Mouse (Mus musculus) lung, postnatal 0 days (tissue): ENCODE results near the gene Ndufaf7.

ENCODE experiments used
- CTCF ChIP-seq: IDR thresholded peaks from 2 replicates; pipeline ENCODE4 v1.5.1; 2016; ENCODE audit warnings: antibody characterized with exemption, mild to moderate bottlenecking
- EP300 ChIP-seq: IDR thresholded peaks from 2 replicates; pipeline ENCODE4 v1.6.1; 2016; ENCODE audit warnings: antibody characterized with exemption, mild to moderate bottlenecking, control low read depth

- no peak; the same call in 1 of the 2 replicates for TF ChIP-seq CTCF
- TF ChIP-seq EP300: no peak
These were observed 20.5 kb upstream of the Ndufaf7 start, which contains the start of gene Cebpzos for GRCm38 (mm10) chr17:78916369-78916813.
